19 mouse cellular contexts compared by ENCODE assay signal in the genomic region with DNA sequence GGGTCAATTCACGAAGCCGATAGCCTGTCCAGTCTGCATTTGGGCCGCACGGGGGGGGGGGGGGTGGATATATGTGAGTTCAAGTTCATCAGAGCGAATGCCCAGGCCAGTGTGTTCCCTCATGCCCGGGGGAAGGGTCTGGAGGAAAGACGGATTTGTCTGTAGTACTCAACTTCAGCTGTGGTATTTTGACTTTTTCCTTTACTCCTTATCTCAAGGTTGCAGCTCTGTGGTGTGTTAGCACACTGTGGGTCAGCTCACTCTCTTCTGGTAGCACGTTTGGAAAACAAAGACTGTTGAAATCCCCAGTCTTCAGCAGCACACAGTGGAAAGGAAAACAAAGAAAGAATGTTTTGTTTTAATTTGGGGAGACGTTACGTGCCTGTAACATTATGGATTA. TPM values are rescaled to one million over a fixed set of nuclear protein-coding genes. Genes with fewer than 3 reads are reported as not detected.
A peak's percentile ranks its signal among the peaks of the same experiment; 100 is the strongest.
DNase-seq lines count a peak whose midpoint lies in the region; ATAC-seq and TF ChIP-seq lines count a peak whose summit lies in the region.
"Had no signal": no experiment of that assay in that cellular context is flagged by ENCODE, and none has a peak within 500 bp of the region (broad histone marks: within the 10 kb centered on the region; RNA-seq: fewer than 3 reads in every experiment).

No protein-coding gene starts in this region.

- H3K4me2 ChIP-seq in embryonic facial prominence, embryonic 15.5 days (replicated peaks) = no peak overlapping the region
- no peak overlapping the region for H3K4me2 ChIP-seq in heart, embryonic 15.5 days
- no peak overlapping the region for H3K4me2 ChIP-seq in stomach, postnatal 0 days (replicated peaks; ENCODE audit: low read depth)
- H3K4me2 ChIP-seq: neural tube, embryonic 13.5 days had no signal

- H3K36me3 ChIP-seq in embryonic facial prominence, embryonic 15.5 days = no peaks in the 10 kb centered on the region
- H3K36me3 ChIP-seq in embryonic facial prominence, embryonic 10.5 days (replicated peaks) = no peaks in the 10 kb centered on the region
- H3K36me3 ChIP-seq in heart, embryonic 15.5 days = no peaks in the 10 kb centered on the region
- no peaks in the 10 kb centered on the region for H3K36me3 ChIP-seq in stomach, postnatal 0 days (ENCODE audit: control insufficient read depth, insufficient read depth, low read length)
- H3K36me3 ChIP-seq: neural tube, embryonic 13.5 days had no signal

- DNase-seq in embryonic facial prominence, embryonic 10.5 days (ENCODE audit: low spot score) = no peak
- no peak for DNase-seq in heart, postnatal 25 days (ENCODE audit: low spot score)
- peak; percentile 40 for DNase-seq in ovary, postnatal 36 days (ENCODE audit: low spot score)
- DNase-seq in ovary, postnatal 10 days (ENCODE audit: low spot score) = no peak
- no peak for DNase-seq in stomach, postnatal 0 days (ENCODE audit: low spot score)
- no peak for DNase-seq in thymus, postnatal 0 days (ENCODE audit: low spot score)
- DNase-seq: kidney, adult 2 months; kidney, postnatal 36 days; lung, postnatal 14 days; thymus, adult 2 months had no signal

- no peaks in the 10 kb centered on the region for H3K9me3 ChIP-seq in embryonic facial prominence, embryonic 15.5 days (replicated peaks)
- H3K9me3 ChIP-seq in embryonic facial prominence, embryonic 10.5 days = no peaks in the 10 kb centered on the region
- no peaks in the 10 kb centered on the region for H3K9me3 ChIP-seq in heart, embryonic 15.5 days (replicated peaks)
- H3K9me3 ChIP-seq in stomach, postnatal 0 days (ENCODE audit: control insufficient read depth, low read length) = no peaks in the 10 kb centered on the region
- H3K9me3 ChIP-seq: neural tube, embryonic 13.5 days had no signal

- no peaks in the 10 kb centered on the region for H3K27me3 ChIP-seq in embryonic facial prominence, embryonic 15.5 days
- no peaks in the 10 kb centered on the region for H3K27me3 ChIP-seq in embryonic facial prominence, embryonic 10.5 days (replicated peaks; ENCODE audit: low read depth, poor library complexity, severe bottlenecking)
- H3K27me3 ChIP-seq in heart, embryonic 15.5 days = no peaks in the 10 kb centered on the region
- no peaks in the 10 kb centered on the region for H3K27me3 ChIP-seq in stomach, postnatal 0 days (ENCODE audit: control insufficient read depth, insufficient read depth, low read length)
- H3K27me3 ChIP-seq: neural tube, embryonic 13.5 days had no signal

- H3K27ac ChIP-seq in embryonic facial prominence, embryonic 15.5 days (replicated peaks) = 0 out of 2 replicates have a peak overlapping the region, but pooled peaks have one; percentile 25
- no peak overlapping the region for H3K27ac ChIP-seq in embryonic facial prominence, embryonic 10.5 days (replicated peaks)
- peak overlapping the region; percentile 69 for H3K27ac ChIP-seq in heart, embryonic 15.5 days
- peak overlapping the region; percentile 73; the same call in 1 of the 2 replicates for H3K27ac ChIP-seq in stomach, postnatal 0 days (replicated peaks)
- H3K27ac ChIP-seq: hindbrain, postnatal 0 days; neural tube, embryonic 13.5 days had no signal

- WGBS in embryonic facial prominence, embryonic 15.5 days = 79% methylated on average over 10 of the region's 10 CpGs
- 77% methylated on average over 10 of the region's 10 CpGs for WGBS in embryonic facial prominence, embryonic 10.5 days
- WGBS in heart, embryonic 15.5 days = 50% methylated on average over 10 of the region's 10 CpGs
- WGBS in stomach, postnatal 0 days = 68% methylated on average over 10 of the region's 10 CpGs

- H3K4me3 ChIP-seq in embryonic facial prominence, embryonic 15.5 days (replicated peaks) = no peak overlapping the region
- H3K4me3 ChIP-seq in embryonic facial prominence, embryonic 10.5 days = no peak overlapping the region
- H3K4me3 ChIP-seq in heart, embryonic 15.5 days = no peak overlapping the region
- no peak overlapping the region for H3K4me3 ChIP-seq in stomach, postnatal 0 days (ENCODE audit: low read depth, low read length)
- H3K4me3 ChIP-seq: erythroblast, embryonic 14.5 days; neural tube, embryonic 13.5 days had no signal

- intact Hi-C loops in heart, postnatal 25 days (cut with DNase I) = no loop called here

- TF ChIP-seq CTCF in stomach, postnatal 0 days (IDR thresholded peaks at IDR 0.05; ENCODE audit: low read depth) = no peak

- peaks cover 18% of the 10 kb centered on the region for H3K4me1 ChIP-seq in embryonic facial prominence, embryonic 15.5 days
- peaks cover 19% of the 10 kb centered on the region for H3K4me1 ChIP-seq in embryonic facial prominence, embryonic 10.5 days
- H3K4me1 ChIP-seq in heart, embryonic 15.5 days (replicated peaks) = peaks cover 14% of the 10 kb centered on the region
- peaks cover 5% of the 10 kb centered on the region for H3K4me1 ChIP-seq in stomach, postnatal 0 days (replicated peaks; ENCODE audit: control insufficient read depth, insufficient read depth)
- H3K4me1 ChIP-seq: neural tube, embryonic 13.5 days had no signal

- no peak for ATAC-seq in embryonic facial prominence, embryonic 15.5 days (ENCODE audit: insufficient number of reproducible peaks, low FRiP score, low TSS enrichment, low read depth)
- ATAC-seq in heart, embryonic 15.5 days (replicated peaks; ENCODE audit: insufficient number of reproducible peaks, insufficient read depth, low FRiP score, low read depth) = 0 out of 2 replicates have a peak, but pooled peaks have one; percentile 50
- no peak; the same call in 1 of the 2 replicates for ATAC-seq in stomach, postnatal 0 days (ENCODE audit: low FRiP score, low TSS enrichment)
- ATAC-seq: forebrain, embryonic 14.5 days; hindbrain, postnatal 0 days had no signal

- TF ChIP-seq EP300 in stomach, postnatal 0 days (optimal IDR thresholded peaks at IDR 0.05) = no peak

- H3K9ac ChIP-seq in embryonic facial prominence, embryonic 15.5 days = no peak overlapping the region
- H3K9ac ChIP-seq in heart, embryonic 15.5 days = no peak overlapping the region
- H3K9ac ChIP-seq in stomach, postnatal 0 days (ENCODE audit: low read length) = no peak overlapping the region
- H3K9ac ChIP-seq: neural tube, embryonic 13.5 days had no signal

RNA-seq across cellular contexts. Expression of a gene that starts 2.0 kb away (rescaled TPM):
- 7.9 and 18.9 TPM in 2 replicates for polyA plus RNA-seq in embryonic facial prominence, embryonic 15.5 days (2015; fragmentation: Nextera tagmentation; extraction: Ambion mirVana)
- polyA plus RNA-seq in embryonic facial prominence, embryonic 10.5 days (2016; fragmentation: Nextera tagmentation; extraction: Ambion mirVana) = not detected in 2 replicates
- not detected in 2 replicates for polyA plus RNA-seq in heart, embryonic 15.5 days (2015; fragmentation: Nextera tagmentation; extraction: Ambion mirVana)
- not detected for total RNA-seq in heart, postnatal 25 days (2021)
- polyA plus RNA-seq in stomach, postnatal 0 days (2015; fragmentation: Nextera tagmentation; extraction: Ambion mirVana) = not detected in 2 replicates
- 1.2 and 1.3 TPM in 2 replicates for polyA plus RNA-seq in thymus, postnatal 0 days (2015; fragmentation: Nextera tagmentation; extraction: Ambion mirVana)
- total RNA-seq: adrenal gland, adult 18-20 months; MEL had no signal
- polyA plus RNA-seq: erythroblast, embryonic 14.5 days; forebrain, embryonic 14.5 days; kidney, adult 2 months; limb, embryonic 14.5 days; neural tube, embryonic 13.5 days had no signal

RNA-seq across cellular contexts. Expression of a gene that starts 40.3 kb away (rescaled TPM):
- polyA plus RNA-seq in embryonic facial prominence, embryonic 15.5 days (2015; fragmentation: Nextera tagmentation; extraction: Ambion mirVana) = 6.4 and 7.1 TPM in 2 replicates
- 2.0 and 2.3 TPM in 2 replicates for polyA plus RNA-seq in embryonic facial prominence, embryonic 10.5 days (2016; fragmentation: Nextera tagmentation; extraction: Ambion mirVana)
- 6.8 and 7.2 TPM in 2 replicates for polyA plus RNA-seq in heart, embryonic 15.5 days (2015; fragmentation: Nextera tagmentation; extraction: Ambion mirVana)
- total RNA-seq in heart, postnatal 25 days (2021) = 10 to 100 TPM; 12.5 to 13.5 TPM
- polyA plus RNA-seq in stomach, postnatal 0 days (2015; fragmentation: Nextera tagmentation; extraction: Ambion mirVana) = 5.7 and 5.8 TPM in 2 replicates
- polyA plus RNA-seq in thymus, postnatal 0 days (2015; fragmentation: Nextera tagmentation; extraction: Ambion mirVana) = 3.6 and 4.8 TPM in 2 replicates
- total RNA-seq: MEL had no signal
- polyA plus RNA-seq: erythroblast, embryonic 14.5 days had no signal
